Mouse (Mus musculus) megakaryocyte, embryonic 14.5 days (primary cell): ENCODE results near the gene Myo6. TPM values are rescaled to one million over a fixed set of nuclear protein-coding genes. Genes with fewer than 3 reads are reported as not detected.

ENCODE experiments used
- H3K27me3 ChIP-seq: replicated peaks from 2 replicates; pipeline ENCODE3; 2012; ENCODE audit warnings: inconsistent platforms
- H3K36me3 ChIP-seq: replicated peaks from 2 replicates; pipeline ENCODE3; 2012; ENCODE audit warnings: low read length, inconsistent platforms, mixed read lengths
- H3K4me1 ChIP-seq: 2 replicates; pipeline ENCODE4 v1.6.1; 2012; ENCODE audit warnings: inconsistent platforms
- H3K4me3 ChIP-seq: replicated peaks from 2 replicates; pipeline ENCODE3; 2012; ENCODE audit warnings: moderate library complexity, mild to moderate bottlenecking, inconsistent platforms
- H3K9me3 ChIP-seq: 2 replicates; pipeline ENCODE4 v1.6.1; 2012; ENCODE audit warnings: inconsistent platforms
- FLI1 ChIP-seq: IDR thresholded peaks from 2 replicates; pipeline ENCODE4 v1.6.1; 2012; ENCODE audit warnings: low read length, inconsistent platforms, mixed read lengths
- GATA1 ChIP-seq: IDR thresholded peaks from 3 replicates; pipeline ENCODE4 v1.6.1; 2012; ENCODE audit warnings: mixed read lengths, low read length, inconsistent platforms, borderline replicate concordance
- polyA plus RNA-seq: library from polyadenylated mRNA; stranded (reverse); fragments of >175 nt; gene quantifications from 2 replicates; pipeline ENCODE4 v1.2.3, GENCODE M21; 2012; ENCODE audit warnings: low replicate concordance; ENCODE audit not compliant: insufficient read depth

Myo6 gene
- polyA plus RNA-seq, 1 experiment: 25.5 TPM

- Histone ChIP-seq H3K4me1 (peaks cover 20% of the 10 kb centered on the region), H3K36me3 (no peaks in the 10 kb centered on the region), H3K4me3 (peak overlapping the region; percentile 98), H3K9me3 (peaks cover 4% of the 10 kb centered on the region), H3K27me3 (peaks cover 16% of the 10 kb centered on the region)
- TF ChIP-seq GATA1 (no peak), FLI1 (no peak)
Observed at GRCm38 (mm10) chr9:80164191-80164590, 640 bp upstream of the Myo6 start.

GRCm38 (mm10) chr9:80165690-80166089, 859 bp downstream of the Myo6 start:
- Histone ChIP-seq H3K4me1 (peaks cover 24% of the 10 kb centered on the region), H3K36me3 (no peaks in the 10 kb centered on the region), H3K9me3 (peaks cover 4% of the 10 kb centered on the region), H3K27me3 (peaks cover 10% of the 10 kb centered on the region), H3K4me3 (peak overlapping the region; percentile 98)
- no peak for TF ChIP-seq GATA1
- TF ChIP-seq FLI1: no peak

GRCm38 (mm10) chr9:80166425-80166824, 1.6 kb downstream of the Myo6 start:
- no peak for TF ChIP-seq GATA1
- TF ChIP-seq FLI1: no peak
- Histone ChIP-seq H3K4me1 (peaks cover 26% of the 10 kb centered on the region), H3K4me3 (no peak overlapping the region), H3K9me3 (peaks cover 4% of the 10 kb centered on the region), H3K36me3 (no peaks in the 10 kb centered on the region), H3K27me3 (peaks cover 5% of the 10 kb centered on the region)

- H3K36me3 ChIP-seq: no peaks in the 10 kb centered on the region
- H3K4me1 ChIP-seq: peaks cover 29% of the 10 kb centered on the region
- H3K27me3 ChIP-seq: no peaks in the 10 kb centered on the region
- no peak overlapping the region for H3K4me3 ChIP-seq
- TF ChIP-seq FLI1: no peak
- TF ChIP-seq GATA1: no peak
- H3K9me3 ChIP-seq: peaks cover 4% of the 10 kb centered on the region
Observed at GRCm38 (mm10) chr9:80167089-80167488, 2.3 kb downstream of the Myo6 start.

- TF ChIP-seq FLI1 (no peak), GATA1 (no peak)
- Histone ChIP-seq H3K36me3 (no peaks in the 10 kb centered on the region), H3K9me3 (no peaks in the 10 kb centered on the region), H3K4me3 (no peak overlapping the region), H3K27me3 (peaks cover 2% of the 10 kb centered on the region), H3K4me1 (peaks cover 29% of the 10 kb centered on the region)
Observed at GRCm38 (mm10) chr9:80169551-80169950, 4.7 kb downstream of the Myo6 start.

- Histone ChIP-seq H3K4me3 (no peak overlapping the region), H3K36me3 (no peaks in the 10 kb centered on the region), H3K4me1 (peaks cover 31% of the 10 kb centered on the region), H3K9me3 (no peaks in the 10 kb centered on the region), H3K27me3 (peaks cover 2% of the 10 kb centered on the region)
- no peak for TF ChIP-seq FLI1
- no peak for TF ChIP-seq GATA1
Observed at GRCm38 (mm10) chr9:80171241-80171640, 6.4 kb downstream of the Myo6 start.

- H3K9me3 ChIP-seq: no peaks in the 10 kb centered on the region
- no peak for TF ChIP-seq FLI1
- TF ChIP-seq GATA1: no peak
- no peak overlapping the region for H3K4me3 ChIP-seq
- H3K36me3 ChIP-seq: no peaks in the 10 kb centered on the region
- H3K27me3 ChIP-seq: peaks cover 2% of the 10 kb centered on the region
- peaks cover 38% of the 10 kb centered on the region for H3K4me1 ChIP-seq
Observed at GRCm38 (mm10) chr9:80172396-80173222, 7.8 kb downstream of the Myo6 start.

GRCm38 (mm10) chr9:80173629-80174028, 8.8 kb downstream of the Myo6 start:
- H3K27me3 ChIP-seq: peaks cover 2% of the 10 kb centered on the region
- TF ChIP-seq GATA1 (no peak), FLI1 (no peak)
- H3K9me3 ChIP-seq: no peaks in the 10 kb centered on the region
- no peaks in the 10 kb centered on the region for H3K36me3 ChIP-seq
- peaks cover 39% of the 10 kb centered on the region for H3K4me1 ChIP-seq
- no peak overlapping the region for H3K4me3 ChIP-seq

GRCm38 (mm10) chr9:80176696-80177478, 12.1 kb downstream of the Myo6 start:
- Histone ChIP-seq H3K4me1 (peaks cover 52% of the 10 kb centered on the region), H3K9me3 (no peaks in the 10 kb centered on the region), H3K36me3 (peaks cover 3% of the 10 kb centered on the region), H3K4me3 (peak overlapping the region; percentile 73), H3K27me3 (peaks cover 2% of the 10 kb centered on the region)
- TF ChIP-seq FLI1 (no peak), GATA1 (no peak)

GRCm38 (mm10) chr9:80178670-80179069, 13.8 kb downstream of the Myo6 start:
- Histone ChIP-seq H3K36me3 (peaks cover 6% of the 10 kb centered on the region), H3K27me3 (peaks cover under 1% of the 10 kb centered on the region), H3K9me3 (no peaks in the 10 kb centered on the region), H3K4me1 (peaks cover 43% of the 10 kb centered on the region), H3K4me3 (no peak overlapping the region)
- TF ChIP-seq GATA1 (no peak), FLI1 (no peak)
